Mouse (Mus musculus) hindbrain, embryonic 10.5 days (tissue): ENCODE measurements at regions not wholly inside any gene's neighbourhood (a gene's known extent, or its start where the extent isn't known, plus 50 kb on each side); places are given as distances from the start of the nearest gene placed in this dataset.
A peak's percentile ranks its signal among the peaks of the same experiment; 100 is the strongest.

Experiments
- DNase-seq: peaks from one replicate; pipeline ENCODE4 v3.0.0-alpha.2; 2017; ENCODE audit warnings: low spot score
- H3K27ac ChIP-seq: fragments of 300-500 bp; sonication (generic); 2 replicates; pipeline ENCODE4 v1.5.1; 2016; ENCODE audit warnings: mild to moderate bottlenecking, moderate library complexity
- H3K27me3 ChIP-seq: fragments of 300-500 bp; sonication (generic); 2 replicates; pipeline ENCODE4 v1.6.1; 2016; ENCODE audit warnings: mild to moderate bottlenecking; ENCODE audit not compliant: poor library complexity, insufficient read depth, severe bottlenecking
- H3K36me3 ChIP-seq: fragments of 300-500 bp; sonication (generic); 2 replicates; pipeline ENCODE4 v1.6.1; 2016; ENCODE audit warnings: mild to moderate bottlenecking, moderate library complexity
- H3K4me1 ChIP-seq: fragments of 300-500 bp; sonication (generic); replicated peaks from 2 replicates; pipeline ENCODE4 v1.6.1; 2016; ENCODE audit warnings: mild to moderate bottlenecking
- H3K4me3 ChIP-seq: fragments of 300-500 bp; sonication (generic); 2 replicates; pipeline ENCODE4 v1.5.1; 2016; ENCODE audit warnings: mild to moderate bottlenecking, moderate library complexity
- H3K9me3 ChIP-seq: fragments of 300-500 bp; sonication (generic); 2 replicates; pipeline ENCODE4 v1.6.1; 2016; ENCODE audit warnings: mild to moderate bottlenecking, moderate library complexity
- WGBS: fragments of 180-500 bp; shearing (Covaris S2); methylation state at CpG from one replicate; pipeline ENCODE4 v1.1.7; 2016; 5-methylcytosine and 5-hydroxymethylcytosine counted together

- WGBS: 6% methylated on average over 9 of the region's 9 CpGs
- Histone ChIP-seq H3K27me3 (peaks cover 9% of the 10 kb centered on the region; the same call in 1 of the 2 replicates), H3K27ac (peak overlapping the region; percentile 69), H3K9me3 (no peaks in the 10 kb centered on the region), H3K36me3 (no peaks in the 10 kb centered on the region), H3K4me3 (peak overlapping the region; percentile 37), H3K4me1 (peaks cover 22% of the 10 kb centered on the region)
- peak; percentile 33 for DNase-seq
Measured at GRCm38 (mm10) chr12:29280081-29280788, 247.9 kb upstream of the Myt1l start.

- H3K36me3 ChIP-seq: no peaks in the 10 kb centered on the region
- H3K9me3 ChIP-seq: no peaks in the 10 kb centered on the region
- H3K4me1 ChIP-seq: peaks cover 22% of the 10 kb centered on the region
- WGBS: 64% methylated on average over 17 of the region's 17 CpGs
- H3K27ac ChIP-seq: peak overlapping the region; percentile 69
- H3K4me3 ChIP-seq: no peak overlapping the region
- no peak for DNase-seq
- H3K27me3 ChIP-seq: peaks cover 9% of the 10 kb centered on the region; the same call in 1 of the 2 replicates
Measured at GRCm38 (mm10) chr12:29280861-29281630, 247.1 kb upstream of the Myt1l start.

GRCm38 (mm10) chr12:29288801-29289200, 239.4 kb upstream of the Myt1l start:
- 83% methylated on average over 2 of the region's 2 CpGs for WGBS
- H3K9me3 ChIP-seq: no peaks in the 10 kb centered on the region
- H3K36me3 ChIP-seq: no peaks in the 10 kb centered on the region
- no peak overlapping the region for H3K4me3 ChIP-seq
- no peak overlapping the region for H3K27ac ChIP-seq
- DNase-seq: no peak
- no peaks in the 10 kb centered on the region for H3K27me3 ChIP-seq
- peaks cover 11% of the 10 kb centered on the region for H3K4me1 ChIP-seq

- H3K36me3 ChIP-seq: no peaks in the 10 kb centered on the region
- H3K27ac ChIP-seq: peak overlapping the region; percentile 87
- no peaks in the 10 kb centered on the region for H3K27me3 ChIP-seq
- H3K9me3 ChIP-seq: no peaks in the 10 kb centered on the region
- peaks cover 11% of the 10 kb centered on the region for H3K4me1 ChIP-seq
- H3K4me3 ChIP-seq: peak overlapping the region; percentile 47
- 18% methylated on average over 23 of the region's 23 CpGs for WGBS
- peak; percentile 96 for DNase-seq
Measured at GRCm38 (mm10) chr12:29290591-29291351, 237.4 kb upstream of the Myt1l start.

GRCm38 (mm10) chr12:29297984-29298383, 230.2 kb upstream of the Myt1l start:
- no peaks in the 10 kb centered on the region for H3K36me3 ChIP-seq
- H3K4me3 ChIP-seq: no peak overlapping the region
- DNase-seq: no peak
- 84% methylated on average over 5 of the region's 5 CpGs for WGBS
- H3K27ac ChIP-seq: no peak overlapping the region
- H3K9me3 ChIP-seq: no peaks in the 10 kb centered on the region
- no peaks in the 10 kb centered on the region for H3K27me3 ChIP-seq
- no peaks in the 10 kb centered on the region for H3K4me1 ChIP-seq

GRCm38 (mm10) chr12:29315636-29316035, 212.5 kb upstream of the Myt1l start:
- H3K4me1 ChIP-seq: no peaks in the 10 kb centered on the region
- H3K27ac ChIP-seq: no peak overlapping the region
- H3K27me3 ChIP-seq: no peaks in the 10 kb centered on the region
- H3K4me3 ChIP-seq: no peak overlapping the region
- no peak for DNase-seq
- no peaks in the 10 kb centered on the region for H3K36me3 ChIP-seq
- H3K9me3 ChIP-seq: no peaks in the 10 kb centered on the region
- 65% methylated on average over 1 of the region's 1 CpGs for WGBS

- Histone ChIP-seq H3K9me3 (no peaks in the 10 kb centered on the region), H3K36me3 (no peaks in the 10 kb centered on the region), H3K27me3 (no peaks in the 10 kb centered on the region), H3K4me3 (no peak overlapping the region), H3K4me1 (no peaks in the 10 kb centered on the region), H3K27ac (no peak overlapping the region)
- WGBS: 65% methylated on average over 2 of the region's 2 CpGs
- no peak for DNase-seq
Measured at GRCm38 (mm10) chr12:29321468-29321867, 206.7 kb upstream of the Myt1l start.

- Histone ChIP-seq H3K27me3 (no peaks in the 10 kb centered on the region), H3K9me3 (no peaks in the 10 kb centered on the region), H3K4me1 (no peaks in the 10 kb centered on the region), H3K36me3 (no peaks in the 10 kb centered on the region), H3K27ac (no peak overlapping the region), H3K4me3 (no peak overlapping the region)
- DNase-seq: no peak
- 83% methylated on average over 3 of the region's 3 CpGs for WGBS
Measured at GRCm38 (mm10) chr12:29323534-29323933, 204.7 kb upstream of the Myt1l start.

- H3K4me3 ChIP-seq: no peak overlapping the region
- H3K9me3 ChIP-seq: no peaks in the 10 kb centered on the region
- peak overlapping the region; percentile 54; the same call in 1 of the 2 replicates for H3K27ac ChIP-seq
- no peaks in the 10 kb centered on the region for H3K27me3 ChIP-seq
- no peaks in the 10 kb centered on the region for H3K36me3 ChIP-seq
- peak; percentile 69 for DNase-seq
- 45% methylated on average over 3 of the region's 3 CpGs for WGBS
- H3K4me1 ChIP-seq: peaks cover 27% of the 10 kb centered on the region
Measured at GRCm38 (mm10) chr12:29335839-29336469, 192.2 kb upstream of the Myt1l start.

GRCm38 (mm10) chr12:29337336-29337735, 190.8 kb upstream of the Myt1l start:
- Histone ChIP-seq H3K4me3 (no peak overlapping the region), H3K4me1 (peaks cover 27% of the 10 kb centered on the region), H3K27me3 (no peaks in the 10 kb centered on the region), H3K27ac (no peak overlapping the region), H3K9me3 (no peaks in the 10 kb centered on the region), H3K36me3 (no peaks in the 10 kb centered on the region)
- 91% methylated on average over 2 of the region's 2 CpGs for WGBS
- no peak for DNase-seq

GRCm38 (mm10) chr12:29341388-29341995, 186.7 kb upstream of the Myt1l start:
- no peaks in the 10 kb centered on the region for H3K27me3 ChIP-seq
- H3K27ac ChIP-seq: peak overlapping the region; percentile 45; the same call in 1 of the 2 replicates
- WGBS: 57% methylated on average over 7 of the region's 7 CpGs
- DNase-seq: no peak
- no peaks in the 10 kb centered on the region for H3K36me3 ChIP-seq
- H3K4me1 ChIP-seq: peaks cover 21% of the 10 kb centered on the region
- no peak overlapping the region for H3K4me3 ChIP-seq
- H3K9me3 ChIP-seq: no peaks in the 10 kb centered on the region
